Mouse (Mus musculus): ENCODE data around the gene Sez6l2. TPM values are rescaled to one million over a fixed set of nuclear protein-coding genes. Genes with fewer than 3 reads are reported as not detected.

Gene Sez6l2
- polyA plus RNA-seq, 1 experiment from 2014 or later: 30.6 TPM

Other genes starting within 250 kb of the Sez6l2 start
- 109 and 119 TPM in 2 replicates for gene Coro1a, start 242.8 kb upstream of the Sez6l2 start, polyA plus RNA-seq (2015; fragmentation: Nextera tagmentation; extraction: Ambion mirVana)
- 98.2 and 100.0 TPM in 2 replicates for gene Mapk3, start 191.0 kb upstream of the Sez6l2 start, polyA plus RNA-seq (2015; fragmentation: Nextera tagmentation; extraction: Ambion mirVana)
- 1.3 and 2.6 TPM in 2 replicates for gene Gdpd3, start 184.2 kb upstream of the Sez6l2 start, polyA plus RNA-seq (2015; fragmentation: Nextera tagmentation; extraction: Ambion mirVana)
- 199 and 202 TPM in 2 replicates for gene Ypel3, start 173.6 kb upstream of the Sez6l2 start, polyA plus RNA-seq (2015; fragmentation: Nextera tagmentation; extraction: Ambion mirVana)
- 0.73 and 0.86 TPM in 2 replicates for gene Tbx6, start 169.1 kb upstream of the Sez6l2 start, polyA plus RNA-seq (2015; fragmentation: Nextera tagmentation; extraction: Ambion mirVana)
- 196 and 202 TPM in 2 replicates for gene Ppp4c, start 158.1 kb upstream of the Sez6l2 start, polyA plus RNA-seq (2015; fragmentation: Nextera tagmentation; extraction: Ambion mirVana)
- gene Fam57b, start 152.9 kb upstream of the Sez6l2 start, polyA plus RNA-seq (2015; fragmentation: Nextera tagmentation; extraction: Ambion mirVana): 32.8 and 40.4 TPM in 2 replicates
- gene 4930451I11Rik, start 118.9 kb upstream of the Sez6l2 start, polyA plus RNA-seq (2015; fragmentation: Nextera tagmentation; extraction: Ambion mirVana): not detected in 2 replicates
- 10.8 and 14.3 TPM in 2 replicates for gene Doc2a, start 103.1 kb upstream of the Sez6l2 start, polyA plus RNA-seq (2015; fragmentation: Nextera tagmentation; extraction: Ambion mirVana)
- 25.6 and 28.1 TPM in 2 replicates for gene Hirip3, start 88.6 kb upstream of the Sez6l2 start, polyA plus RNA-seq (2015; fragmentation: Nextera tagmentation; extraction: Ambion mirVana)
- gene Ino80e, start 88.2 kb upstream of the Sez6l2 start, polyA plus RNA-seq (2015; fragmentation: Nextera tagmentation; extraction: Ambion mirVana): 95.1 and 97.9 TPM in 2 replicates
- 55.3 and 65.6 TPM in 2 replicates for gene Taok2, start 65.9 kb upstream of the Sez6l2 start, polyA plus RNA-seq (2015; fragmentation: Nextera tagmentation; extraction: Ambion mirVana)
- gene Tmem219, start 27.6 kb upstream of the Sez6l2 start, polyA plus RNA-seq (2015; fragmentation: Nextera tagmentation; extraction: Ambion mirVana): 33.3 and 37.3 TPM in 2 replicates
- 131 and 132 TPM in 2 replicates for gene Kctd13, start 21.7 kb upstream of the Sez6l2 start, polyA plus RNA-seq (2015; fragmentation: Nextera tagmentation; extraction: Ambion mirVana)
- gene Asphd1, start 981 bp upstream of the Sez6l2 start, polyA plus RNA-seq (2015; fragmentation: Nextera tagmentation; extraction: Ambion mirVana): 4.8 and 8.5 TPM in 2 replicates
- 115 and 122 TPM in 2 replicates for gene Cdipt, start 25.4 kb downstream of the Sez6l2 start, polyA plus RNA-seq (2015; fragmentation: Nextera tagmentation; extraction: Ambion mirVana)
- 0.45 and 1.2 TPM in 2 replicates for gene Cdiptos, start 25.5 kb downstream of the Sez6l2 start, polyA plus RNA-seq (2015; fragmentation: Nextera tagmentation; extraction: Ambion mirVana)
- 3.0 and 3.7 TPM in 2 replicates for gene Mvp, start 64.1 kb downstream of the Sez6l2 start, polyA plus RNA-seq (2015; fragmentation: Nextera tagmentation; extraction: Ambion mirVana)
- gene Pagr1b, start 65.9 kb downstream of the Sez6l2 start, polyA plus RNA-seq (2015; fragmentation: Nextera tagmentation; extraction: Ambion mirVana): not detected in 2 replicates
- gene Pagr1a, start 66.8 kb downstream of the Sez6l2 start, polyA plus RNA-seq (2015; fragmentation: Nextera tagmentation; extraction: Ambion mirVana): 22.9 and 39.8 TPM in 2 replicates
- gene Gm42742, start 70.5 kb downstream of the Sez6l2 start, polyA plus RNA-seq (2015; fragmentation: Nextera tagmentation; extraction: Ambion mirVana): 54.8 and 74.1 TPM in 2 replicates
- gene Prrt2, start 70.6 kb downstream of the Sez6l2 start, polyA plus RNA-seq (2015; fragmentation: Nextera tagmentation; extraction: Ambion mirVana): 21.1 and 29.9 TPM in 2 replicates
- gene Maz, start 76.5 kb downstream of the Sez6l2 start, polyA plus RNA-seq (2015; fragmentation: Nextera tagmentation; extraction: Ambion mirVana): 57.9 and 58.8 TPM in 2 replicates
- gene Kif22, start 91.9 kb downstream of the Sez6l2 start, polyA plus RNA-seq (2015; fragmentation: Nextera tagmentation; extraction: Ambion mirVana): 52.9 and 61.2 TPM in 2 replicates
- not detected in 2 replicates for gene Zg16, start 136.8 kb downstream of the Sez6l2 start, polyA plus RNA-seq (2015; fragmentation: Nextera tagmentation; extraction: Ambion mirVana)
- 1.5 and 1.9 TPM in 2 replicates for gene AI467606, start 140.8 kb downstream of the Sez6l2 start, polyA plus RNA-seq (2015; fragmentation: Nextera tagmentation; extraction: Ambion mirVana)
- 0.28 and 1.0 TPM in 2 replicates for gene Qprt, start 171.7 kb downstream of the Sez6l2 start, polyA plus RNA-seq (2015; fragmentation: Nextera tagmentation; extraction: Ambion mirVana)
- gene Spn, start 187.3 kb downstream of the Sez6l2 start, polyA plus RNA-seq (2015; fragmentation: Nextera tagmentation; extraction: Ambion mirVana): 0.09 TPM in 1 of 2 replicates, not detected in the other
- gene Cd2bp2, start 245.5 kb downstream of the Sez6l2 start, polyA plus RNA-seq (2015; fragmentation: Nextera tagmentation; extraction: Ambion mirVana): 88.2 and 91.0 TPM in 2 replicates